ENCODE assay signal across 8 mouse cellular contexts in the genomic region with DNA sequence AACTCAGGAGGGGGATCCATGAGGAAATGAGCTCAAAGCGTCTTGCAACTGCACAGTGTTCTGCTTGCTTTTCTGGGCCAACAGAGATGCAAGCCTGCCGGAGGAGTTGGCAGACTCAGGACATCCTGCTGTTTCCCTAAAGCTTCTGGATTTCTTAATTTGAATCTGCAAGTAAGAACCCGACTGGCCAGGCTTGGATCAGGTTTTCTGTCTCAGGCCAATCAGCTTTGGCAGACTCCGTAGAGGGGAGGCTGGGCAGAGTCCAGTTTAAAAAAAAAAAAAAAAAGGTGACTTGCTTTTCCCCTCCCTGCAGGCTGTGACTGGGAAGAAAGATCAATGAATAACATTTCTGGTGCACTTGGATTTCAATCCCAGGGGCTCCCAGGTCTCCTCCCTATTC. TPM values are rescaled to one million over a fixed set of nuclear protein-coding genes. Genes with fewer than 3 reads are reported as not detected.
DNase-seq lines count a peak whose midpoint lies in the region; ATAC-seq lines count a peak whose summit lies in the region.

No protein-coding gene starts in this region.

- H3K4me1 ChIP-seq in hindbrain, embryonic 16.5 days (ENCODE audit: control insufficient read depth, insufficient read depth, low read depth, low read length) = peaks cover 22% of the 10 kb centered on the region
- H3K4me1 ChIP-seq in hindbrain, embryonic 11.5 days (replicated peaks; ENCODE audit: control insufficient read depth, insufficient read depth, low read length) = peaks cover 4% of the 10 kb centered on the region; the same call in 1 of the 2 replicates
- H3K4me1 ChIP-seq in embryonic facial prominence, embryonic 12.5 days = peaks cover 22% of the 10 kb centered on the region
- H3K4me1 ChIP-seq in kidney, embryonic 14.5 days (ENCODE audit: control insufficient read depth, insufficient read depth, low read length) = peaks cover 19% of the 10 kb centered on the region
- peaks cover 5% of the 10 kb centered on the region for H3K4me1 ChIP-seq in midbrain, embryonic 11.5 days (ENCODE audit: control insufficient read depth, insufficient read depth, low read length)

- H3K36me3 ChIP-seq in hindbrain, embryonic 16.5 days (ENCODE audit: control insufficient read depth, insufficient read depth, low read length) = no peaks in the 10 kb centered on the region
- H3K36me3 ChIP-seq in hindbrain, embryonic 11.5 days (ENCODE audit: control insufficient read depth, insufficient read depth, low read length) = no peaks in the 10 kb centered on the region
- H3K36me3 ChIP-seq in embryonic facial prominence, embryonic 12.5 days = no peaks in the 10 kb centered on the region
- no peaks in the 10 kb centered on the region for H3K36me3 ChIP-seq in kidney, embryonic 14.5 days (ENCODE audit: control insufficient read depth, insufficient read depth, low read length)
- no peaks in the 10 kb centered on the region for H3K36me3 ChIP-seq in midbrain, embryonic 11.5 days (ENCODE audit: control insufficient read depth, insufficient read depth, low read length)

- ATAC-seq in hindbrain, embryonic 16.5 days = no peak
- ATAC-seq in hindbrain, embryonic 11.5 days (ENCODE audit: low FRiP score) = no peak
- no peak for ATAC-seq in embryonic facial prominence, embryonic 12.5 days (ENCODE audit: insufficient number of reproducible peaks, insufficient read depth, low FRiP score, low TSS enrichment)
- ATAC-seq in kidney, embryonic 14.5 days (ENCODE audit: low FRiP score, low TSS enrichment) = no peak
- no peak for ATAC-seq in megakaryocyte-erythroid progenitor cell, adult 5-6 weeks (replicated peaks; ENCODE audit: low FRiP score, low TSS enrichment, poor library complexity, severe bottlenecking)
- no peak for ATAC-seq in midbrain, embryonic 11.5 days (ENCODE audit: low FRiP score)

- H3K4me3 ChIP-seq in hindbrain, embryonic 16.5 days (ENCODE audit: low read length) = no peak overlapping the region
- H3K4me3 ChIP-seq in hindbrain, embryonic 11.5 days (ENCODE audit: low read depth, low read length) = no peak overlapping the region
- no peak overlapping the region for H3K4me3 ChIP-seq in embryonic facial prominence, embryonic 12.5 days
- H3K4me3 ChIP-seq in kidney, embryonic 14.5 days (ENCODE audit: low read length) = no peak overlapping the region
- no peak overlapping the region for H3K4me3 ChIP-seq in midbrain, embryonic 11.5 days (ENCODE audit: low read depth, low read length)

- H3K9ac ChIP-seq in hindbrain, embryonic 16.5 days (ENCODE audit: low read depth, low read length) = no peak overlapping the region
- H3K9ac ChIP-seq in hindbrain, embryonic 11.5 days (ENCODE audit: low read depth, low read length) = no peak overlapping the region
- no peak overlapping the region for H3K9ac ChIP-seq in embryonic facial prominence, embryonic 12.5 days
- 0 out of 2 replicates have a peak overlapping the region, but pooled peaks have one; percentile 7 for H3K9ac ChIP-seq in kidney, embryonic 14.5 days (ENCODE audit: low read depth, low read length)
- no peak overlapping the region for H3K9ac ChIP-seq in midbrain, embryonic 11.5 days (ENCODE audit: low read length)

- H3K4me2 ChIP-seq in hindbrain, embryonic 16.5 days (ENCODE audit: low read length) = peak overlapping the region; percentile 10; the same call in 1 of the 2 replicates
- no peak overlapping the region for H3K4me2 ChIP-seq in hindbrain, embryonic 11.5 days (replicated peaks; ENCODE audit: low read depth, low read length)
- H3K4me2 ChIP-seq in embryonic facial prominence, embryonic 12.5 days (replicated peaks) = 0 out of 2 replicates have a peak overlapping the region, but pooled peaks have one; percentile 19
- H3K4me2 ChIP-seq in kidney, embryonic 14.5 days (replicated peaks; ENCODE audit: low read depth, low read length) = peak overlapping the region; percentile 25
- no peak overlapping the region for H3K4me2 ChIP-seq in midbrain, embryonic 11.5 days

- no peak for DNase-seq in hindbrain, embryonic 11.5 days (ENCODE audit: low spot score)
- peak; percentile 37 for DNase-seq in lung, postnatal 25 days (ENCODE audit: low spot score)
- DNase-seq in cerebellum, adult 11-12 months = no peak
- DNase-seq in midbrain, embryonic 11.5 days (ENCODE audit: low spot score, missing footprints) = no peak

- 31% methylated on average over 4 of the region's 4 CpGs for WGBS in hindbrain, embryonic 16.5 days
- WGBS in hindbrain, embryonic 11.5 days = 49% methylated on average over 4 of the region's 4 CpGs
- WGBS in embryonic facial prominence, embryonic 12.5 days = 25% methylated on average over 4 of the region's 4 CpGs
- 36% methylated on average over 4 of the region's 4 CpGs for WGBS in kidney, embryonic 14.5 days
- WGBS in midbrain, embryonic 11.5 days = 47% methylated on average over 4 of the region's 4 CpGs

- no peak overlapping the region for H3K27ac ChIP-seq in hindbrain, embryonic 16.5 days (ENCODE audit: low read depth, low read length)
- H3K27ac ChIP-seq in hindbrain, embryonic 11.5 days (ENCODE audit: low read depth, low read length) = no peak overlapping the region
- no peak overlapping the region for H3K27ac ChIP-seq in embryonic facial prominence, embryonic 12.5 days
- H3K27ac ChIP-seq in kidney, embryonic 14.5 days (ENCODE audit: low read depth, low read length) = no peak overlapping the region; the same call in 1 of the 2 replicates
- no peak overlapping the region for H3K27ac ChIP-seq in midbrain, embryonic 11.5 days (ENCODE audit: low read depth, low read length)

- no peaks in the 10 kb centered on the region for H3K9me3 ChIP-seq in hindbrain, embryonic 16.5 days (ENCODE audit: control insufficient read depth, low read length)
- no peaks in the 10 kb centered on the region for H3K9me3 ChIP-seq in hindbrain, embryonic 11.5 days (ENCODE audit: control insufficient read depth, low read length)
- H3K9me3 ChIP-seq in embryonic facial prominence, embryonic 12.5 days = no peaks in the 10 kb centered on the region
- no peaks in the 10 kb centered on the region for H3K9me3 ChIP-seq in kidney, embryonic 14.5 days (ENCODE audit: control insufficient read depth, low read length)
- H3K9me3 ChIP-seq in midbrain, embryonic 11.5 days (ENCODE audit: control insufficient read depth, low read length) = no peaks in the 10 kb centered on the region

- H3K27me3 ChIP-seq in hindbrain, embryonic 16.5 days (replicated peaks; ENCODE audit: control insufficient read depth, insufficient read depth, low read length) = no peaks in the 10 kb centered on the region
- no peaks in the 10 kb centered on the region for H3K27me3 ChIP-seq in hindbrain, embryonic 11.5 days (ENCODE audit: control insufficient read depth, insufficient read depth, low read length)
- H3K27me3 ChIP-seq in embryonic facial prominence, embryonic 12.5 days = no peaks in the 10 kb centered on the region
- H3K27me3 ChIP-seq in kidney, embryonic 14.5 days (ENCODE audit: control insufficient read depth, insufficient read depth, low read length) = no peaks in the 10 kb centered on the region
- H3K27me3 ChIP-seq in midbrain, embryonic 11.5 days (ENCODE audit: control insufficient read depth, insufficient read depth, low read length) = no peaks in the 10 kb centered on the region

RNA-seq across cellular contexts. Expression of gene Vdac1, which starts 2.1 kb away (rescaled TPM):
- polyA plus RNA-seq in hindbrain, embryonic 16.5 days (2015; fragmentation: Nextera tagmentation; extraction: Ambion mirVana) = 411 and 440 TPM in 2 replicates
- polyA plus RNA-seq in hindbrain, embryonic 11.5 days (2014; fragmentation: Nextera tagmentation; extraction: Ambion mirVana) = 205 and 221 TPM in 2 replicates
- 218 and 222 TPM in 2 replicates for polyA plus RNA-seq in embryonic facial prominence, embryonic 12.5 days (2016; fragmentation: Nextera tagmentation; extraction: Ambion mirVana)
- polyA plus RNA-seq in kidney, embryonic 14.5 days (2014; fragmentation: Nextera tagmentation; extraction: Ambion mirVana) = 265 and 284 TPM in 2 replicates
- 192 and 199 TPM in 2 replicates for total RNA-seq in megakaryocyte-erythroid progenitor cell, adult 5-6 weeks (2014; fragmentation: Nextera tagmentation)
- total RNA-seq in megakaryocyte-erythroid progenitor cell, adult 5-6 weeks (2017) = 232 and 301 TPM in 2 replicates
- polyA plus RNA-seq in midbrain, embryonic 11.5 days (2014; fragmentation: Nextera tagmentation; extraction: Ambion mirVana) = 209 and 210 TPM in 2 replicates

RNA-seq across cellular contexts. Expression of gene 9530068E07Rik, which starts 37.7 kb away (rescaled TPM):
- polyA plus RNA-seq in hindbrain, embryonic 16.5 days (2015; fragmentation: Nextera tagmentation; extraction: Ambion mirVana) = 136 and 145 TPM in 2 replicates
- polyA plus RNA-seq in hindbrain, embryonic 11.5 days (2014; fragmentation: Nextera tagmentation; extraction: Ambion mirVana) = 171 and 175 TPM in 2 replicates
- polyA plus RNA-seq in embryonic facial prominence, embryonic 12.5 days (2016; fragmentation: Nextera tagmentation; extraction: Ambion mirVana) = 184 and 193 TPM in 2 replicates
- polyA plus RNA-seq in kidney, embryonic 14.5 days (2014; fragmentation: Nextera tagmentation; extraction: Ambion mirVana) = 139 and 234 TPM in 2 replicates
- total RNA-seq in megakaryocyte-erythroid progenitor cell, adult 5-6 weeks (2014; fragmentation: Nextera tagmentation) = 49.7 and 60.7 TPM in 2 replicates
- 51.1 and 58.3 TPM in 2 replicates for total RNA-seq in megakaryocyte-erythroid progenitor cell, adult 5-6 weeks (2017)
- 178 and 193 TPM in 2 replicates for polyA plus RNA-seq in midbrain, embryonic 11.5 days (2014; fragmentation: Nextera tagmentation; extraction: Ambion mirVana)

Comparison
In these comparisons a context has a peak if more than half of its experiments do, and no peak if none do; other contexts are left out.
1. H3K4me2 ChIP-seq: peak in hindbrain, embryonic 16.5 days (single experiment), embryonic facial prominence, embryonic 12.5 days (single experiment) and kidney, embryonic 14.5 days (single experiment); none in hindbrain, embryonic 11.5 days (single experiment) and midbrain, embryonic 11.5 days (single experiment).